Mouse (Mus musculus) lung, postnatal 0 days (tissue): ENCODE data around the gene Fbxo11.

ENCODE experiments used
- CTCF ChIP-seq: IDR thresholded peaks from 2 replicates; pipeline ENCODE4 v1.5.1; 2016; ENCODE audit warnings: antibody characterized with exemption, mild to moderate bottlenecking
- EP300 ChIP-seq: IDR thresholded peaks from 2 replicates; pipeline ENCODE4 v1.6.1; 2016; ENCODE audit warnings: antibody characterized with exemption, mild to moderate bottlenecking, control low read depth

DNA sequence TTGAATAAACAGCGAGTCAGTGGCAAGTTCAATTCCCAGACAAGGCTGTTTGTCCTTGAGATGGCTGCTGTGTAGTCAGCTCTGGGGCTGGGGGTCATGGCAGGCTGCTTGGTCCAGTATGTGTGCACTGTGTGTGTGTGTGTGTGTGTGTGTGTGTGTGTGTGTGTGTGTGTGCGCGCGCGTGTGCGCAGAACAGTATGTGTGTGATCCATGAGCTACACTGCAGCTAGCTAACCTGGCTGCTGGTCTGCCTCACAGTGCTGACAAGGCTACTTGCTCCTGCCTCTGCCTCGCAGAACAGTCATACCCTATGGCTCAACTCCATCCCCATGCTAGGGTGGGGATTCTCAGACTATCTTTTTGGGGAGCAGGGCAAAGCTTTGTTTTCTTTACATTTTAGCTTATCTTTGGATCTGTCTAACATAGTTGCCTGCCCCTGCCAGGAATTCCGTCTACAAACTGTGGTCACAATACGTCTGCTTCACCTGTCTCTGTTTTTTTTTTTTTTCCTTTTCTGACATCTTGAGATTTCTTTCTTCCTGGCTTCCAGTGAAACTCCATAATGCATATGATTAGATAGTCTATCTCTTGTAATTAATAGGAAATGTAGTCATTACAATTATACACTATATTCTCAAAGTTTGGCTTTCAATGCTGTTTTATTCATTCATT lies 33.2 kb upstream of the Fbxo11 start:
- no peak for TF ChIP-seq CTCF
- no peak for TF ChIP-seq EP300
